Mouse (Mus musculus): ENCODE data around the gene Ube2q2. TPM values are rescaled to one million over a fixed set of nuclear protein-coding genes. Genes with fewer than 3 reads are reported as not detected.

Gene Ube2q2
- total and polyA plus RNA-seq, 2 experiments from 2014 or later = 32.3 to 34.1 TPM

GRCm38 (mm10) chr9:55211611-55212010 is 63.0 kb downstream of the Ube2q2 start:
- Histone ChIP-seq H3K4me3 (ENCODE audit: low read depth, low read length) (no peak overlapping the region), H3K9me3 (ENCODE audit: low read length) (no peaks in the 10 kb centered on the region), H3K9ac (no peak overlapping the region), H3K36me3 (ENCODE audit: insufficient read depth) (peaks cover 22% of the 10 kb centered on the region), H3K4me1 (ENCODE audit: insufficient read depth) (peaks cover 13% of the 10 kb centered on the region), H3K27ac (ENCODE audit: low read depth, low read length) (no peak overlapping the region), H3K27me3 (ENCODE audit: insufficient read depth, low read length) (no peaks in the 10 kb centered on the region), H3K4me2 (ENCODE audit: low read depth) (no peak overlapping the region)
- ATAC-seq (no peak), DNase-seq (no peak)
- WGBS = 82% methylated on average over 4 of the region's 4 CpGs
- no peak for TF ChIP-seq CTCF (IDR thresholded peaks at IDR 0.05; ENCODE audit: low read depth)

- Histone ChIP-seq H3K36me3 (ENCODE audit: insufficient read depth) (peaks cover 36% of the 10 kb centered on the region), H3K9me3 (ENCODE audit: low read length) (no peaks in the 10 kb centered on the region), H3K4me1 (ENCODE audit: insufficient read depth) (peaks cover 9% of the 10 kb centered on the region), H3K4me2 (ENCODE audit: low read depth) (no peak overlapping the region), H3K9ac (no peak overlapping the region), H3K27me3 (ENCODE audit: insufficient read depth, low read length) (no peaks in the 10 kb centered on the region), H3K27ac (ENCODE audit: low read depth, low read length) (no peak overlapping the region), H3K4me3 (ENCODE audit: low read depth, low read length) (no peak overlapping the region)
- WGBS = 92% methylated on average over 1 of the region's 1 CpGs
- DNase-seq = no peak
- no peak for TF ChIP-seq CTCF (IDR thresholded peaks at IDR 0.05; ENCODE audit: low read depth)
- no peak for ATAC-seq
These were observed 64.7 kb downstream of the Ube2q2 start for GRCm38 (mm10) chr9:55213396-55213795.

GRCm38 (mm10) chr9:55215056-55215455 is 66.4 kb downstream of the Ube2q2 start:
- no peak for ATAC-seq
- peaks cover 52% of the 10 kb centered on the region for H3K36me3 ChIP-seq (ENCODE audit: insufficient read depth)
- 95% methylated on average over 3 of the region's 3 CpGs for WGBS

GRCm38 (mm10) chr9:55215648-55216047 is 67.0 kb downstream of the Ube2q2 start:
- peaks cover 58% of the 10 kb centered on the region for H3K36me3 ChIP-seq (ENCODE audit: insufficient read depth)

More at GRCm38 (mm10) chr9:55215056-55215455, 66.4 kb downstream of the Ube2q2 start:
- Histone ChIP-seq H3K27me3 (ENCODE audit: insufficient read depth, low read length) (no peaks in the 10 kb centered on the region), H3K9me3 (ENCODE audit: low read length) (no peaks in the 10 kb centered on the region), H3K27ac (ENCODE audit: low read depth, low read length) (no peak overlapping the region), H3K4me3 (ENCODE audit: low read depth, low read length) (no peak overlapping the region), H3K4me1 (ENCODE audit: insufficient read depth) (peaks cover 3% of the 10 kb centered on the region; the same call in 1 of the 2 replicates), H3K4me2 (ENCODE audit: low read depth) (no peak overlapping the region), H3K9ac (no peak overlapping the region)
- DNase-seq = no peak
- TF ChIP-seq CTCF (IDR thresholded peaks at IDR 0.05; ENCODE audit: low read depth) = no peak

GRCm38 (mm10) chr9:55216078-55216477 is 67.4 kb downstream of the Ube2q2 start:
- no peak for DNase-seq
- no peaks in the 10 kb centered on the region for H3K27me3 ChIP-seq (ENCODE audit: insufficient read depth, low read length)
- ATAC-seq = no peak
- H3K27ac ChIP-seq (ENCODE audit: low read depth, low read length) = no peak overlapping the region
- H3K4me2 ChIP-seq (ENCODE audit: low read depth) = no peak overlapping the region
- H3K4me1 ChIP-seq (ENCODE audit: insufficient read depth) = no peaks in the 10 kb centered on the region
- H3K9me3 ChIP-seq (ENCODE audit: low read length) = no peaks in the 10 kb centered on the region
- H3K4me3 ChIP-seq (ENCODE audit: low read depth, low read length) = no peak overlapping the region
- no peak overlapping the region for H3K9ac ChIP-seq
- 66% methylated on average over 2 of the region's 2 CpGs for WGBS
- TF ChIP-seq CTCF (IDR thresholded peaks at IDR 0.05; ENCODE audit: low read depth) = no peak
- H3K36me3 ChIP-seq (ENCODE audit: insufficient read depth) = peaks cover 62% of the 10 kb centered on the region

More at GRCm38 (mm10) chr9:55215648-55216047, 67.0 kb downstream of the Ube2q2 start:
- no peak for DNase-seq
- H3K9ac ChIP-seq = no peak overlapping the region
- H3K27ac ChIP-seq (ENCODE audit: low read depth, low read length) = no peak overlapping the region
- H3K4me3 ChIP-seq (ENCODE audit: low read depth, low read length) = no peak overlapping the region
- no peak for ATAC-seq
- H3K9me3 ChIP-seq (ENCODE audit: low read length) = no peaks in the 10 kb centered on the region
- H3K4me1 ChIP-seq (ENCODE audit: insufficient read depth) = no peaks in the 10 kb centered on the region
- 72% methylated on average over 3 of the region's 3 CpGs for WGBS
- H3K27me3 ChIP-seq (ENCODE audit: insufficient read depth, low read length) = no peaks in the 10 kb centered on the region
- no peak for TF ChIP-seq CTCF (IDR thresholded peaks at IDR 0.05; ENCODE audit: low read depth)
- no peak overlapping the region for H3K4me2 ChIP-seq (ENCODE audit: low read depth)

GRCm38 (mm10) chr9:55217381-55217780 is 68.7 kb downstream of the Ube2q2 start:
- Histone ChIP-seq H3K27me3 (ENCODE audit: insufficient read depth, low read length) (no peaks in the 10 kb centered on the region), H3K4me3 (ENCODE audit: low read depth, low read length) (no peak overlapping the region), H3K4me1 (ENCODE audit: insufficient read depth) (no peaks in the 10 kb centered on the region), H3K9me3 (ENCODE audit: low read length) (no peaks in the 10 kb centered on the region), H3K4me2 (ENCODE audit: low read depth) (no peak overlapping the region), H3K27ac (ENCODE audit: low read depth, low read length) (no peak overlapping the region), H3K36me3 (ENCODE audit: insufficient read depth) (peaks cover 74% of the 10 kb centered on the region), H3K9ac (no peak overlapping the region)
- no peak for TF ChIP-seq CTCF (IDR thresholded peaks at IDR 0.05; ENCODE audit: low read depth)
- 96% methylated on average over 3 of the region's 3 CpGs for WGBS
- DNase-seq (no peak), ATAC-seq (no peak)

GRCm38 (mm10) chr9:55225165-55225737 is 76.6 kb downstream of the Ube2q2 start:
- no peaks in the 10 kb centered on the region for H3K27me3 ChIP-seq (ENCODE audit: insufficient read depth, low read length)
- no peak overlapping the region for H3K9ac ChIP-seq
- 81% methylated on average over 7 of the region's 7 CpGs for WGBS
- no peak overlapping the region for H3K4me3 ChIP-seq (ENCODE audit: low read depth, low read length)
- ATAC-seq (no peak), DNase-seq (no peak)
- TF ChIP-seq CTCF (IDR thresholded peaks at IDR 0.05; ENCODE audit: low read depth) = no peak
- H3K27ac ChIP-seq (ENCODE audit: low read depth, low read length) = no peak overlapping the region
- H3K9me3 ChIP-seq (ENCODE audit: low read length) = no peaks in the 10 kb centered on the region
- H3K36me3 ChIP-seq (ENCODE audit: insufficient read depth) = peaks cover 39% of the 10 kb centered on the region
- H3K4me2 ChIP-seq (ENCODE audit: low read depth) = no peak overlapping the region
- no peaks in the 10 kb centered on the region for H3K4me1 ChIP-seq (ENCODE audit: insufficient read depth)
